8 mouse cellular contexts compared by ENCODE assay signal in genomic region chr3:95855502-95856089, GRCm38 (mm10). TPM values are rescaled to one million over a fixed set of nuclear protein-coding genes. Genes with fewer than 3 reads are reported as not detected.
DNase-seq lines count a peak whose midpoint lies in the region; ATAC-seq lines count a peak whose summit lies in the region.

Gene Prpf3 (minus strand): TSS chr3:95855885.

- peaks cover 13% of the 10 kb centered on the region for H3K36me3 ChIP-seq in hindbrain, embryonic 16.5 days (ENCODE audit: control insufficient read depth, insufficient read depth, low read length)
- peaks cover 27% of the 10 kb centered on the region for H3K36me3 ChIP-seq in macrophage (ENCODE audit: inconsistent target)

- H3K79me2 ChIP-seq in macrophage (ENCODE audit: inconsistent target) = peaks cover 28% of the 10 kb centered on the region

- ATAC-seq in hindbrain, embryonic 16.5 days = peak; percentile 99

- peak within 1 kb of the TSS; percentile 90 for H3K4me3 ChIP-seq in hindbrain, embryonic 16.5 days (ENCODE audit: low read length)
- peak within 1 kb of the TSS; percentile 88 for H3K4me3 ChIP-seq in macrophage (ENCODE audit: inconsistent target)

- WGBS in hindbrain, embryonic 16.5 days = 0% methylated on average over 56 of the region's 56 CpGs
- WGBS in macrophage (ENCODE audit: missing documents) = under 1% methylated on average over 48 of the region's 56 CpGs

- H3K9ac ChIP-seq in hindbrain, embryonic 16.5 days (ENCODE audit: low read depth, low read length) = peak within 1 kb of the TSS; percentile 83

- peak within 1 kb of the TSS; percentile 80 for H3K27ac ChIP-seq in hindbrain, embryonic 16.5 days (ENCODE audit: low read depth, low read length)
- peak within 1 kb of the TSS; percentile 49; the same call in 1 of the 2 replicates for H3K27ac ChIP-seq in macrophage

- peaks cover 8% of the 10 kb centered on the region for H3K4me1 ChIP-seq in hindbrain, embryonic 16.5 days (ENCODE audit: control insufficient read depth, insufficient read depth, low read depth, low read length)

- H3K4me2 ChIP-seq in hindbrain, embryonic 16.5 days (ENCODE audit: low read length) = peak within 1 kb of the TSS; percentile 71

- H3K27me3 ChIP-seq in hindbrain, embryonic 16.5 days (replicated peaks; ENCODE audit: control insufficient read depth, insufficient read depth, low read length) = no peaks in the 10 kb centered on the region

- DNase-seq in T-cell, adult 2 months (ENCODE audit: low spot score) = peak; percentile 93
- DNase-seq in cerebellum, postnatal 36 days = peak; percentile 93 to 94
- DNase-seq in gastrocnemius, adult 18-20 months (ENCODE audit: low spot score) = peak; percentile 96
- DNase-seq in left cerebral cortex, adult 18-20 months (ENCODE audit: low spot score in 2 of 2) = peak; percentile 94 to 96
- peak; percentile 95 for DNase-seq in right cerebral cortex, adult 18-20 months
- peak; percentile 78 for DNase-seq in urinary bladder, postnatal 10 days (ENCODE audit: low spot score)

- H3K9me3 ChIP-seq in hindbrain, embryonic 16.5 days (ENCODE audit: control insufficient read depth, low read length) = no peaks in the 10 kb centered on the region

RNA-seq across cellular contexts. Expression of gene Prpf3, which starts in this region (rescaled TPM):
- total RNA-seq in gastrocnemius, adult 18-20 months (2021) = 10 to 100 TPM; 16.6 to 16.9 TPM
- polyA plus RNA-seq in hindbrain, embryonic 16.5 days (2015; fragmentation: Nextera tagmentation; extraction: Ambion mirVana) = 30.8 and 35.6 TPM in 2 replicates
- 10 to 100 TPM; 30.1 to 32.8 TPM for total RNA-seq in left cerebral cortex, adult 18-20 months (2021)
- total RNA-seq in macrophage (2018; cell fraction: chromatin; rRNA removed) = 10 to 100 TPM; 31.3 to 97.8 (median 74.9) TPM
- 10 to 100 TPM; 11.0 to 22.9 (median 18.2) TPM for total RNA-seq in macrophage (2018; cell fraction: cytosol; rRNA removed)
- 10 to 100 TPM; 24.2 to 74.8 (median 42.5) TPM for total RNA-seq in macrophage (2018; cell fraction: nucleus; rRNA removed)
- polyA plus RNA-seq in macrophage (2018) = 17.0 to 29.6 TPM (median 22.6 TPM) in 3 replicates

Comparison
In these comparisons a context has a peak if more than half of its experiments do, and no peak if none do; other contexts are left out.
1. Peak in every context shown above with its lines: DNase-seq, ATAC-seq, H3K4me3 ChIP-seq and H3K27ac ChIP-seq.